Mouse (Mus musculus): Measurements from ENCODE around the gene Car6. TPM values are rescaled to one million over a fixed set of nuclear protein-coding genes. Genes with fewer than 3 reads are reported as not detected.

Gene Car6
- total and polyA plus RNA-seq, 3 experiments: not detected

DNA sequence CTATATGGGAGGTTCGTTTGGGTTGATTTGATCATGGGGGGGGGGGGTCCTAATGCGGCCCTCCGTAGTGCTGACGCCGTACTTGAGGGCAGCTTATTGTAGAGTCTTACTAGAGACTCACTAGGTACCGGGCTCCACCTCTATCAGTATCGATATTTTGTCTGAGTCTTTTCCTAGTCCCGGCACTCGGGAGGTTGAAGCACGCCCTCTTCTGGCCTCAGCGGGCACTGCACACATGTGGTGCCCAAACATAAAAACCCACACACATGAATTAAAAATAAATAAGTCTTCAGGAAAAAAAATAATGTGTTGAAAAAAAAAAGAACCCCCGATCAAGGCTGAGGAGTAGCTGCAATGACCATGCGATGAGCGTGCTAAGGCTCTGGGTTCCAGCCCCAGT, 27.1 kb downstream of the Car6 start:
- no peaks in the 10 kb centered on the region for H3K9me3 ChIP-seq (replicated peaks; ENCODE audit: low read length)
- no peak overlapping the region for H3K9ac ChIP-seq (ENCODE audit: insufficient read depth, low read depth)
- no peaks in the 10 kb centered on the region for H3K27me3 ChIP-seq (replicated peaks)
- H3K79me2 ChIP-seq (replicated peaks; ENCODE audit: control insufficient read depth, extremely low read depth, insufficient read depth, poor library complexity, severe bottlenecking): no peaks in the 10 kb centered on the region
- H3K27ac ChIP-seq (ENCODE audit: insufficient read depth, low read depth): no peak overlapping the region
- TF ChIP-seq MAZ (IDR thresholded peaks at IDR 0.05; ENCODE audit: low read depth, low read length) (no peak), CTCF (conservative IDR thresholded peaks at IDR 0.05 in 1 of 2, IDR thresholded peaks at IDR 0.05 in 1 of 2; ENCODE audit: low read depth in 2 of 2, low read length in 2 of 2) (peak in 1 of 2 experiments; percentile 39; a peak in 2 of 4 replicates)
- in situ Hi-C loops (cut with MboI; ENCODE audit: low pct_ligation_motif_present, low pct_unique_long_range_greater_than_20kb, low sequenced_read_pairs) (no loop called here), dilution Hi-C loops (cut with MboI; ENCODE audit: extremely low pct_ligation_motif_present, extremely low pct_unique_long_range_greater_than_20kb, low sequenced_read_pairs) (no loop called here)
- no peak for DNase-seq (ENCODE audit: extremely low read depth)
- H3K4me1 ChIP-seq (ENCODE audit: control insufficient read depth in 1 of 2, insufficient read depth in 2 of 2): peaks cover 0 to 8% of the 10 kb centered on the region in 2 experiments; a peak in 2 of 4 replicates
- no peak overlapping the region for H3K4me2 ChIP-seq (ENCODE audit: insufficient read depth, low read depth, poor library complexity, severe bottlenecking)
- no peak overlapping the region for H3K4me3 ChIP-seq (replicated peaks in 1 of 3; ENCODE audit: low read depth in 2 of 3, low read length in 2 of 3, poor library complexity in 1 of 3)
- no peaks in the 10 kb centered on the region for H3K36me3 ChIP-seq (replicated peaks in 1 of 2; ENCODE audit: control insufficient read depth in 1 of 2, insufficient read depth in 1 of 2, low read length in 1 of 2)

DNA sequence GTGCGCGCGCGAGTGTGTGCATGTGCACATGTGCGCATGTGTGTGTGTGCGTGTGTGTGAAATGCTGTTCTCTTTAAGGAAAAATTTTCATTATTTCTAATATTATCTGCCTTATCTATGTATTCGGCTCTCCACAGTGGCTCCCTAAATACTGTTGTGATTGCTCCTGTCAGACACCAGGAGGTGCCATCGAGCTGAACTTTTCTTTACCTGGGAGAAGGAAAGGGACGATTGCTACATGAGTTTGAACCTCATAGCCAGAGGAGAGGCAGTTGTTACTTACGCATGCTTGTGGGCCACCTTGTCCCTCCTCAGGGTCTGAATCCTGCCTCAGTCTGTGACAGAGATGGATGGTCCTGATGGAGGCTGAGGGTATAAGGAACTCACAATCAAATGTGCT, 27.9 kb downstream of the Car6 start:
- H3K79me2 ChIP-seq (replicated peaks; ENCODE audit: control insufficient read depth, extremely low read depth, insufficient read depth, poor library complexity, severe bottlenecking): no peaks in the 10 kb centered on the region
- peaks cover 0 to 8% of the 10 kb centered on the region in 2 experiments; a peak in 2 of 4 replicates for H3K4me1 ChIP-seq (ENCODE audit: control insufficient read depth in 1 of 2, insufficient read depth in 2 of 2)
- TF ChIP-seq TCF12 (IDR thresholded peaks at IDR 0.05; ENCODE audit: low read depth, low read length) (no peak), POLR2AphosphoS2 (IDR thresholded peaks at IDR 0.05; ENCODE audit: low read depth, low read length) (no peak), NRF1 (IDR thresholded peaks at IDR 0.05; ENCODE audit: low read depth, low read length) (no peak), MAFK (IDR thresholded peaks at IDR 0.05; ENCODE audit: insufficient replicate concordance, low read length) (no peak), USF2 (conservative IDR thresholded peaks at IDR 0.05; ENCODE audit: low read depth, low read length) (no peak), CTCF (conservative IDR thresholded peaks at IDR 0.05 in 1 of 2, IDR thresholded peaks at IDR 0.05 in 1 of 2; ENCODE audit: low read depth in 2 of 2, low read length in 2 of 2) (peak; percentile 45 to 73), NELFE (IDR thresholded peaks at IDR 0.05; ENCODE audit: low read depth, low read length) (no peak), EP300 (IDR thresholded peaks at IDR 0.05; ENCODE audit: low read length) (no peak), ELF1 (IDR thresholded peaks at IDR 0.05; ENCODE audit: low read depth, low read length) (no peak), GABPA (IDR thresholded peaks at IDR 0.05; ENCODE audit: insufficient replicate concordance, low read depth, low read length) (no peak), ZC3H11A (IDR thresholded peaks at IDR 0.05; ENCODE audit: low read depth, low read length) (no peak), IRF4 (IDR thresholded peaks at IDR 0.05; ENCODE audit: low read depth, low read length) (no peak), BHLHE40 (IDR thresholded peaks at IDR 0.05; ENCODE audit: low read depth, low read length) (no peak), SMC3 (IDR thresholded peaks at IDR 0.05; ENCODE audit: low read depth, low read length) (peak; percentile 72), MAZ (IDR thresholded peaks at IDR 0.05; ENCODE audit: low read depth, low read length) (no peak), RCOR1 (conservative IDR thresholded peaks at IDR 0.05; ENCODE audit: low read depth, low read length) (no peak), KAT2A (IDR thresholded peaks at IDR 0.05; ENCODE audit: insufficient replicate concordance, low read length) (no peak), HCFC1 (IDR thresholded peaks at IDR 0.05; ENCODE audit: low read depth, low read length) (no peak), UBTF (IDR thresholded peaks at IDR 0.05; ENCODE audit: low read depth, low read length) (no peak), RAD21 (IDR thresholded peaks at IDR 0.05; ENCODE audit: low read depth, low read length) (peak; percentile 54), POLR2A (IDR thresholded peaks at IDR 0.05; ENCODE audit: low read depth, low read length) (no peak), ZMIZ1 (IDR thresholded peaks at IDR 0.05; ENCODE audit: low read depth, low read length) (no peak), E2F4 (IDR thresholded peaks at IDR 0.05; ENCODE audit: insufficient replicate concordance, low read depth, low read length) (no peak), USF1 (IDR thresholded peaks at IDR 0.05; ENCODE audit: low read depth, low read length) (no peak), CHD1 (IDR thresholded peaks at IDR 0.05; ENCODE audit: low read depth, low read length) (no peak), TBP (conservative IDR thresholded peaks at IDR 0.05; ENCODE audit: low read depth, low read length) (no peak)
- no peak overlapping the region for H3K27ac ChIP-seq (ENCODE audit: insufficient read depth, low read depth)
- H3K9ac ChIP-seq (ENCODE audit: insufficient read depth, low read depth): no peak overlapping the region
- H3K27me3 ChIP-seq (replicated peaks): peaks cover 2% of the 10 kb centered on the region
- peak; percentile 49 for DNase-seq (ENCODE audit: extremely low read depth)
- in situ Hi-C loops (cut with MboI; ENCODE audit: low pct_ligation_motif_present, low pct_unique_long_range_greater_than_20kb, low sequenced_read_pairs) (no loop called here), dilution Hi-C loops (cut with MboI; ENCODE audit: extremely low pct_ligation_motif_present, extremely low pct_unique_long_range_greater_than_20kb, low sequenced_read_pairs) (no loop called here)
- no peaks in the 10 kb centered on the region for H3K36me3 ChIP-seq (replicated peaks in 1 of 2; ENCODE audit: control insufficient read depth in 1 of 2, insufficient read depth in 1 of 2, low read length in 1 of 2)
- no peak overlapping the region for H3K4me2 ChIP-seq (ENCODE audit: insufficient read depth, low read depth, poor library complexity, severe bottlenecking)
- H3K4me3 ChIP-seq (replicated peaks in 1 of 3; ENCODE audit: low read depth in 2 of 3, low read length in 2 of 3, poor library complexity in 1 of 3): no peak overlapping the region
- H3K9me3 ChIP-seq (replicated peaks; ENCODE audit: low read length): no peaks in the 10 kb centered on the region
